Mouse (Mus musculus) CH12.LX (cell line): ENCODE data around the gene Col23a1. TPM values are rescaled to one million over a fixed set of nuclear protein-coding genes. Genes with fewer than 3 reads are reported as not detected.

Experiments
- DNase-seq: peaks from one replicate; pipeline ENCODE4 v3.0.0-alpha.2; 2013; ENCODE audit errors: extremely low read depth
- H3K27ac ChIP-seq: 2 replicates; pipeline ENCODE4 v1.5.1; 2012; ENCODE audit warnings: low read depth, mild to moderate bottlenecking, control low read depth, moderate library complexity; ENCODE audit not compliant: insufficient read depth
- H3K27me3 ChIP-seq: replicated peaks from 2 replicates; pipeline ENCODE3; 2012; ENCODE audit warnings: inconsistent platforms
- H3K36me3 ChIP-seq, 2 experiments: replicated peaks in 1 of 2; 2 replicates each; pipeline versions ENCODE3 to v1.6.1; 2012; ENCODE audit warnings: inconsistent platforms in 1 of 2, low read length in 1 of 2, mild to moderate bottlenecking in 1 of 2, mixed read lengths in 1 of 2, moderate library complexity in 1 of 2; ENCODE audit not compliant: control insufficient read depth in 1 of 2, insufficient read depth in 1 of 2
- H3K4me1 ChIP-seq, 2 experiments: 2 replicates each; pipeline ENCODE4 v1.6.1; 2012; ENCODE audit warnings: inconsistent platforms in 1 of 2, moderate library complexity in 1 of 2; ENCODE audit not compliant: insufficient read depth in 2 of 2, control insufficient read depth in 1 of 2
- H3K4me2 ChIP-seq: 2 replicates; pipeline ENCODE4 v1.6.1; 2012; ENCODE audit warnings: low read depth, mild to moderate bottlenecking, control low read depth; ENCODE audit not compliant: poor library complexity, insufficient read depth, severe bottlenecking
- H3K4me3 ChIP-seq, 3 experiments: fragments of 150-350 bp in 1 of 3; sonication (generic) in 1 of 3; replicated peaks in 1 of 3; 2 replicates each; pipeline versions ENCODE3 to v1.5.1; 2011 to 2012; ENCODE audit warnings: low read depth in 2 of 3, low read length in 2 of 3, mild to moderate bottlenecking in 2 of 3, moderate library complexity in 2 of 3, control low read depth in 1 of 3, improper control_type of control experiment in 1 of 3, inconsistent platforms in 1 of 3, mixed read lengths in 1 of 3; ENCODE audit not compliant: poor library complexity in 1 of 3
- H3K79me2 ChIP-seq: replicated peaks from 2 replicates; pipeline ENCODE4 v1.6.1; 2012; ENCODE audit warnings: mild to moderate bottlenecking, moderate library complexity; ENCODE audit not compliant: control insufficient read depth, poor library complexity, insufficient read depth, severe bottlenecking; ENCODE audit errors: extremely low read depth
- H3K9ac ChIP-seq: 2 replicates; pipeline ENCODE4 v1.6.1; 2012; ENCODE audit warnings: low read depth, mild to moderate bottlenecking, control low read depth, moderate library complexity; ENCODE audit not compliant: insufficient read depth
- H3K9me3 ChIP-seq: replicated peaks from 2 replicates; pipeline ENCODE3; 2012; ENCODE audit warnings: low read length, inconsistent platforms, mixed read lengths
- CHD1 ChIP-seq: IDR thresholded peaks from 2 replicates; pipeline ENCODE4 v1.6.1; 2012; ENCODE audit warnings: low read depth, low read length, improper control_type of control experiment, inconsistent platforms
- CHD2 ChIP-seq: IDR thresholded peaks from 2 replicates; pipeline ENCODE4 v1.6.1; 2011; ENCODE audit warnings: low read length, improper control_type of control experiment
- CTCF ChIP-seq, 2 experiments: IDR thresholded peaks in 1 of 2; conservative IDR thresholded peaks in 1 of 2; 2 replicates each; pipeline ENCODE4 v1.5.1; 2011 to 2012; ENCODE audit warnings: low read depth in 2 of 2, low read length in 2 of 2, improper control_type of control experiment in 1 of 2, inconsistent platforms in 1 of 2, mild to moderate bottlenecking in 1 of 2, moderate library complexity in 1 of 2
- ELF1 ChIP-seq: IDR thresholded peaks from 2 replicates; pipeline ENCODE4 v1.6.1; 2014; ENCODE audit warnings: low read depth, mild to moderate bottlenecking, inconsistent platforms, low read length, improper control_type of control experiment
- EP300 ChIP-seq: IDR thresholded peaks from 2 replicates; pipeline ENCODE4 v1.6.1; 2011; ENCODE audit warnings: low read length, improper control_type of control experiment
- HCFC1 ChIP-seq: IDR thresholded peaks from 2 replicates; pipeline ENCODE4 v1.6.1; 2012; ENCODE audit warnings: low read depth, mild to moderate bottlenecking, inconsistent platforms, low read length, improper control_type of control experiment
- JUN ChIP-seq: IDR thresholded peaks from 2 replicates; pipeline ENCODE4 v1.6.1; 2011; ENCODE audit warnings: low read depth, mild to moderate bottlenecking, low read length, improper control_type of control experiment, moderate library complexity; ENCODE audit not compliant: insufficient read depth
- KAT2A ChIP-seq: IDR thresholded peaks from 2 replicates; pipeline ENCODE4 v1.6.1; 2012; ENCODE audit warnings: low read length, improper control_type of control experiment, inconsistent platforms; ENCODE audit not compliant: insufficient replicate concordance
- MAFK ChIP-seq: IDR thresholded peaks from 2 replicates; pipeline ENCODE4 v1.6.1; 2011; ENCODE audit warnings: low read length, improper control_type of control experiment; ENCODE audit not compliant: insufficient replicate concordance
- MAZ ChIP-seq: IDR thresholded peaks from 2 replicates; pipeline ENCODE4 v1.6.1; 2012; ENCODE audit warnings: low read depth, mild to moderate bottlenecking, inconsistent platforms, low read length, improper control_type of control experiment, moderate library complexity
- MEF2A ChIP-seq: IDR thresholded peaks from 2 replicates; pipeline ENCODE4 v1.6.1; 2014; ENCODE audit warnings: low read depth, mild to moderate bottlenecking, inconsistent platforms, low read length, improper control_type of control experiment, borderline replicate concordance
- MXI1 ChIP-seq: IDR thresholded peaks from 2 replicates; pipeline ENCODE4 v1.6.1; 2011; ENCODE audit warnings: mild to moderate bottlenecking, low read depth, low read length, improper control_type of control experiment
- POLR2AphosphoS2 ChIP-seq: IDR thresholded peaks from 2 replicates; pipeline ENCODE4 v1.6.1; 2011; ENCODE audit warnings: low read depth, low read length, improper control_type of control experiment
- RAD21 ChIP-seq: IDR thresholded peaks from 2 replicates; pipeline ENCODE4 v1.6.1; 2011; ENCODE audit warnings: low read depth, mild to moderate bottlenecking, low read length, improper control_type of control experiment, moderate library complexity
- SIN3A ChIP-seq: IDR thresholded peaks from 2 replicates; pipeline ENCODE4 v1.6.1; 2012; ENCODE audit warnings: low read length, improper control_type of control experiment, inconsistent platforms
- SMC3 ChIP-seq: IDR thresholded peaks from 2 replicates; pipeline ENCODE4 v1.6.1; 2011; ENCODE audit warnings: low read depth, low read length, improper control_type of control experiment
- TBP ChIP-seq: conservative IDR thresholded peaks from 2 replicates; pipeline ENCODE4 v1.6.1; 2011; ENCODE audit warnings: low read depth, low read length, improper control_type of control experiment
- TCF12 ChIP-seq: IDR thresholded peaks from 2 replicates; pipeline ENCODE4 v1.6.1; 2014; ENCODE audit warnings: low read depth, mild to moderate bottlenecking, inconsistent platforms, low read length, improper control_type of control experiment
- UBTF ChIP-seq: IDR thresholded peaks from 2 replicates; pipeline ENCODE4 v1.6.1; 2012; ENCODE audit warnings: low read depth, mild to moderate bottlenecking, inconsistent platforms, low read length, improper control_type of control experiment, moderate library complexity
- USF1 ChIP-seq: IDR thresholded peaks from 2 replicates; pipeline ENCODE4 v1.6.1; 2014; ENCODE audit warnings: low read depth, mild to moderate bottlenecking, inconsistent platforms, low read length, improper control_type of control experiment
- ZC3H11A ChIP-seq: IDR thresholded peaks from 2 replicates; pipeline ENCODE4 v1.6.1; 2012; ENCODE audit warnings: low read depth, mild to moderate bottlenecking, inconsistent platforms, low read length, improper control_type of control experiment
- ZKSCAN1 ChIP-seq: IDR thresholded peaks from 2 replicates; pipeline ENCODE4 v1.6.1; 2012; ENCODE audit warnings: low read depth, inconsistent platforms, low read length, improper control_type of control experiment, borderline replicate concordance
- ZMIZ1 ChIP-seq: IDR thresholded peaks from 2 replicates; pipeline ENCODE4 v1.6.1; 2012; ENCODE audit warnings: low read depth, mild to moderate bottlenecking, inconsistent platforms, low read length, improper control_type of control experiment
- ZNF384 ChIP-seq: IDR thresholded peaks from 2 replicates; pipeline ENCODE4 v1.6.1; 2012; ENCODE audit warnings: low read depth, low read length, improper control_type of control experiment, inconsistent platforms
- dilution Hi-C: fragments of 300-500 bp; cut with MboI; formaldehyde crosslinking; loops from 2 replicates; pipeline ENCODE4 v1.14.3; 2020; ENCODE audit warnings: low sequenced_read_pairs; ENCODE audit not compliant: extremely low pct_unique_long_range_greater_than_20kb, extremely low pct_ligation_motif_present
- in situ Hi-C: fragments of 300-500 bp; cut with MboI; formaldehyde crosslinking; loops from 3 replicates; pipeline ENCODE4 v1.14.3; 2019; ENCODE audit warnings: low sequenced_read_pairs, low pct_ligation_motif_present, low pct_unique_long_range_greater_than_20kb, mixed read lengths
- polyA plus RNA-seq: library from polyadenylated mRNA; unstranded; fragments of >175 nt; gene quantifications from 2 replicates; pipeline ENCODE4 v1.2.1, GENCODE M21; 2012; ENCODE audit warnings: low read depth; ENCODE audit not compliant: insufficient read length
- total RNA-seq, 2 experiments: library from RNA; depleted of rRNA; stranded (reverse); fragments of 300-350 nt in 1 of 2; fragments of >200 nt in 1 of 2; gene quantifications; 2 replicates each; pipeline ENCODE4 v1.2.3; 2012 to 2014

Col23a1 gene
- total and polyA plus RNA-seq, 3 experiments = 0.04 to 0.20 (median 0.08) TPM

DNA sequence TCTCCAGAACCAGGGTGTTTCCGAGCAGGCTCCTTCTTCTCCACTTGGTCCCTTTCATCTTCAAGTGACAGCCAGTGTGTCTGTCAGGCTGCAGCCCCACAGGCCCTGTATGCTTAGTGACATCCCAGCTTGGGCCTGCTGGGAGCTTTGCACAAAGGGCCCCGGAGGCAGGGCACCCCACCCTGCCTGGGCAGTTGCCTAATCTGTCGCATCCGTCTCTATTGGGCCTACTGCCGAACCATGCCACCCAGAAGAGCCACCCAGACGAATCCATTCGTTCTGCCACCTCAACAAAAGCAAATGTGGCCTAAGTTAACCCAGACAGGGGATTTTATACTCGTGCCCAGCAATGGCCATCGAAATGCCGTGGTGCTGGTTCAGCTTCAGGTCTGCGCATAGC is 225.6 kb downstream of the Col23a1 start:
- peaks cover 11% of the 10 kb centered on the region for H3K9me3 ChIP-seq
- no peaks in the 10 kb centered on the region for H3K79me2 ChIP-seq
- peaks cover 0 to 10% of the 10 kb centered on the region in 2 experiments; a peak in 2 of 4 replicates for H3K4me1 ChIP-seq
- no peak overlapping the region for H3K27ac ChIP-seq
- peaks cover 30% of the 10 kb centered on the region for H3K27me3 ChIP-seq
- dilution Hi-C loops = no loop called here
- DNase-seq = no peak
- no peaks in the 10 kb centered on the region for H3K36me3 ChIP-seq
- no peak overlapping the region for H3K9ac ChIP-seq
- TF ChIP-seq MXI1 (no peak), ZKSCAN1 (no peak), HCFC1 (no peak), SIN3A (no peak), SMC3 (no peak), CHD2 (no peak), CTCF (conservative IDR thresholded peaks at IDR 0.05 in 1 of 2, IDR thresholded peaks at IDR 0.05 in 1 of 2; ENCODE audit: low read depth in 2 of 2, low read length in 2 of 2) (no peak), MAZ (no peak), MAFK (no peak), EP300 (no peak), JUN (no peak), CHD1 (no peak), UBTF (no peak), RAD21 (no peak), USF1 (no peak), ZC3H11A (no peak), KAT2A (no peak), TBP (no peak), ZMIZ1 (no peak)
- in situ Hi-C loops = no loop called here
- no peak overlapping the region for H3K4me3 ChIP-seq
- H3K4me2 ChIP-seq = no peak overlapping the region

DNA sequence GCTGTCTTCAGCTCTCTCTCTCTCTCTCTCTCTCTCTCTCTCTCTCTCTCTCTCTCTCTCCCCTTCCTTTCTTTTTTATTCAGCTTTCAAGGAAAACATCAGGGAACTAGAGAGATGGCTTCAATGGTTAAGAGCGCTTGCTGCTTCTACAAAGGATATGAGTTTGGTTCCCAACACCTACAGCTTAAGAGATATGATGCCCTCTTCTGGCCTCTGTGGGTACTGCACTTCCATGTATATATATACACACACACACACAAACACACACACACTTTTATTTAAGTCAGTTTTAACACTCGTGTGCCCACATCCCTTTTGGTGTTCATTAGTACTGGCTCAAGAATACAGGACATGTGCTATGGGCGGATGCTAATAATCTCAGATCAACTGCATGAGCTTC is 228.4 kb downstream of the Col23a1 start:
- DNase-seq = no peak
- Histone ChIP-seq H3K27me3 (peaks cover 34% of the 10 kb centered on the region), H3K79me2 (no peaks in the 10 kb centered on the region), H3K4me1 (peaks cover 0 to 5% of the 10 kb centered on the region in 2 experiments; a peak in 2 of 4 replicates), H3K9me3 (peaks cover 11% of the 10 kb centered on the region), H3K9ac (no peak overlapping the region), H3K36me3 (no peaks in the 10 kb centered on the region), H3K4me3 (no peak overlapping the region), H3K4me2 (no peak overlapping the region), H3K27ac (no peak overlapping the region)
- TF ChIP-seq UBTF (no peak), TCF12 (no peak), MEF2A (no peak), ZC3H11A (no peak), MXI1 (no peak), CHD1 (no peak), ZNF384 (no peak), ELF1 (no peak), POLR2AphosphoS2 (no peak), SMC3 (no peak)
- in situ Hi-C loops = no loop called here
- dilution Hi-C loops = no loop called here
